Mouse (Mus musculus): Measurements from ENCODE around the gene Gapvd1. TPM values are rescaled to one million over a fixed set of nuclear protein-coding genes. Genes with fewer than 3 reads are reported as not detected.
"Not testable (repeated sequence)": the region's sequence is repeated elsewhere in the genome, so short reads cannot be mapped to it uniquely, and the experiment has no call there.

Gene Gapvd1
- polyA plus RNA-seq, 1 experiment from 2014 or later: 60.7 TPM

DNA sequence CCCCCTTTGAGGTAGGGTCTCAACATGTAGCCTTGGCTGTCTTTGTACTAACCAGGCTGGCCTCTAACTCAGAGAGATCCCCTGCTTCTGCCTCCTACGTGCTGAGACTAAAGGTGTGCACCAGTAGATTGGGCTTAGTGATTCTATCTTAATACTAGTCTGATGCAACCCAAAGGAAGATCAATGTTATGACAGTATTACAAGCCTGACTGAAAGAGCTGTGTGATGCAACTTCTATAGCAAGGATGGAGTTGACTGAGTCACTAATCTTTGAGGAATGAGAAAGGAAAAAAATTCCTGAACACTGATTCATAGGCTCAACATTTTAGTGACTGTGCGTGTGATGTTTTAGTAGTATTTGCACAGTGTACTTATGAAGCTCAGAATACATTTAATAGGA, 15.0 kb upstream of the Gapvd1 start:
- no peak for ATAC-seq (replicated peaks; ENCODE audit: insufficient number of reproducible peaks, insufficient read depth, low FRiP score, low read depth)
- H3K9ac ChIP-seq: no peak overlapping the region
- H3K36me3 ChIP-seq: peaks cover 17% of the 10 kb centered on the region
- H3K27me3 ChIP-seq: no peaks in the 10 kb centered on the region
- no peaks in the 10 kb centered on the region for H3K9me3 ChIP-seq (replicated peaks)
- peaks cover 27% of the 10 kb centered on the region for H3K4me1 ChIP-seq (replicated peaks)
- H3K27ac ChIP-seq: no peak overlapping the region
- H3K4me3 ChIP-seq: peak overlapping the region; percentile 85
- WGBS: 84% methylated on average over 2 of the region's 2 CpGs
- H3K4me2 ChIP-seq: no peak overlapping the region

DNA sequence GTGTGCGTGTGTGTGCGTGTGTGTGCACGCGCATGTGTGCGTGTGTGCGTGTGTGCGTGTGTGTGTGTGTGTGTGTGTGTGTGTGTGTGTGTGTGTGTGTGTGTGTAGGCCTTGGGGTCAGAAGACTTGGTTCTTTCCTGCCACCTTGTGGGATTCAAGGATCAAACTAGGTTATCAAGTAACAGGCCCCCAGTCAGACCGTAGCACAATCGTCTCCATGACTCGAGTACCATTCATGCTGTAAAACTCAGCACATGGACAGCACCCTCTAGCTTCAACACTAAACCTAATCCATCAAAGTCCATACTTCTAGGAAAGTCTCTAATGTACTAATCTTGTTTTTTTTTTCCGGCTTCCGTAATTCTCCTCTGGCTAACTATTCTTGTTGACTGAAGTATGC, 9.8 kb upstream of the Gapvd1 start:
- Histone ChIP-seq H3K4me1 (replicated peaks) (no peaks in the 10 kb centered on the region), H3K4me2 (no peak overlapping the region), H3K27me3 (no peaks in the 10 kb centered on the region), H3K9ac (no peak overlapping the region), H3K9me3 (replicated peaks) (no peaks in the 10 kb centered on the region), H3K27ac (no peak overlapping the region), H3K4me3 (no peak overlapping the region), H3K36me3 (no peaks in the 10 kb centered on the region)
- 72% methylated on average over 12 of the region's 12 CpGs for WGBS
- no peak for ATAC-seq (replicated peaks; ENCODE audit: insufficient number of reproducible peaks, insufficient read depth, low FRiP score, low read depth)

DNA sequence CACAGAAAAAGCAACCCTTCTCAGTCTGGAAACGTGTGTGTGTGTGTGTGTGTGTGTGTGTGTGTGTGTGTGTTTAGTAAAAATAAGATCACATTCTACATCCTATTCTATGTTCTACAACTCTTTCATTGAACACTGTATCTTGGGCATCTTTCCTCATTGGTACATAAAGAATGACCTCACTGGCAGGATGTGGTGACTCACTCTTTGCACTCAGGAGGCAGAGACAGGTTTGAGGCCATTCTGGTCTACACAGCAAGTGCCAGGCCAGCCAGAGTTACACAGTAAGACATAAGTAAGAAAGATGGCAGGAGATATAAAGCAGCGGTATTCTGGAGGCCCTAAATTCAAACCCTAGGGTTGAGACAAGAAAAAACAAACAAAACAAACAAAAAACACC, 7.8 kb upstream of the Gapvd1 start:
- Histone ChIP-seq H3K27me3 (no peaks in the 10 kb centered on the region), H3K9me3 (replicated peaks) (no peaks in the 10 kb centered on the region), H3K9ac (no peak overlapping the region), H3K4me1 (replicated peaks) (no peaks in the 10 kb centered on the region), H3K4me2 (no peak overlapping the region), H3K36me3 (no peaks in the 10 kb centered on the region), H3K4me3 (no peak overlapping the region), H3K27ac (no peak overlapping the region)
- ATAC-seq (replicated peaks; ENCODE audit: insufficient number of reproducible peaks, insufficient read depth, low FRiP score, low read depth): no peak
- WGBS: 47% methylated on average over 2 of the region's 2 CpGs

DNA sequence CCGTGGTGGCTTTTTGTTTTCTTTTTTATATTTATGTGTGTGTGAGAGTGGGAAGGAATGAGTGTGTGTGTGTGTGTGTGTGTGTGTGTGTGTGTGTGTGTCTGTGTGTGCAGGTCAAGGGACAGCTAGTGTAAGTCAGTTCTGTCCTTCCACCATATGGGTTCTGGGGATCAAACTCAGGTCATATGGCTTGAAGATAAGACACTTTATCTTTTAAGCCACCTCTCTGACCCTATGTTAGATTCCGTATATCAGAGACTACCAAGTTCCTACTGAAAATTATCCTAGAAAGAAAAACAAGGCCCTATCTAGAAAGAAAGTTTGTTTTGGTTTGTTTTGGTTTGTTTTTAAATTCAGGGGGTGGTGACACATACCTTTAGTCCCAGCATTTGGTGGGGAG, 7.1 kb upstream of the Gapvd1 start:
- no peak overlapping the region for H3K4me2 ChIP-seq
- 55% methylated on average over 2 of the region's 2 CpGs for WGBS
- H3K9ac ChIP-seq: no peak overlapping the region
- no peaks in the 10 kb centered on the region for H3K36me3 ChIP-seq
- no peak overlapping the region for H3K27ac ChIP-seq
- H3K9me3 ChIP-seq (replicated peaks): no peaks in the 10 kb centered on the region
- H3K4me1 ChIP-seq (replicated peaks): no peaks in the 10 kb centered on the region
- ATAC-seq (replicated peaks; ENCODE audit: insufficient number of reproducible peaks, insufficient read depth, low FRiP score, low read depth): no peak
- no peak overlapping the region for H3K4me3 ChIP-seq
- H3K27me3 ChIP-seq: no peaks in the 10 kb centered on the region

DNA sequence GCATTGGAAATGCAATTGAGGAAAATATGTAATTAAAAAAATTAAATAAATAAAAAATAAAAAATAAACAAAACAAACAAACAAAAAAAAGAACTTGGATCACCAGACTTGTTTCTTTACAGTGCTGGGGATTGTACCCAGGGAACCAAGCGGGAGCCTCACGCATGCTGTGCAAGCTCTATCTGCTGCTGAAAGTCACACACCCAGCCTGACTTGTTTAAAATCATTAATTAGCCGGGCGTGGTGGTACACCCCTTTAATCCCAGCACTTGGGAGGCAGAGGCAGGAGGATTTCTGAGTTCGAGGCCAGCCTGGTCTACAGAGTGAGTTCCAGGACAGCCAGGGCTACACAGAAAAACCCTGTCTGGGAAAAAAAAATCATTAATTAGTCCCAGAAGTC, 6.2 kb upstream of the Gapvd1 start:
- H3K4me1 ChIP-seq (replicated peaks); H3K4me3 ChIP-seq; H3K27ac ChIP-seq; H3K27me3 ChIP-seq; ATAC-seq (replicated peaks; ENCODE audit: insufficient number of reproducible peaks, insufficient read depth, low FRiP score, low read depth); H3K36me3 ChIP-seq; H3K9ac ChIP-seq; H3K4me2 ChIP-seq; H3K9me3 ChIP-seq (replicated peaks): not testable (repeated sequence)
- 86% methylated on average over 5 of the region's 5 CpGs for WGBS

DNA sequence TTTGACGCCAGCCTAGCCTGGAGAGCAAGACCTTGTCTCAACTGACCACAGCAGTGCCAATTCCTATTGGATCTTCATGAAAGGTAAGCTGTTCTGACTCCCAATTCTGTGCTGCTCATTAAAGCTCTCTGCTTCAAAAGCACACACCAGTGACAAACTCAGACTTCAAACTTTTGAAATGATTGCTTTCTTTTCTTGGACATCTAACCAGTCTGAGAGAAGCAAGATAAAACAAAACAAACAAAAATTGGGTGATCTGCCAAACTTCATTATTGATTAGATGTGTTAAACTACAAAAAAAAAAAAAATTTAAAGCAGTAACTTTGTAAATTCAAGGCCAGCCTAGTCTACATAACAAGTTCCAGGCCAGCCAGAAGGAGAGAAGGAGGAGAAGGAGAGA, 2.3 kb upstream of the Gapvd1 start:
- Histone ChIP-seq H3K9ac (no peak overlapping the region), H3K9me3 (replicated peaks) (no peaks in the 10 kb centered on the region), H3K27ac (no peak overlapping the region), H3K4me1 (replicated peaks) (peaks cover 10% of the 10 kb centered on the region), H3K36me3 (no peaks in the 10 kb centered on the region), H3K4me2 (no peak overlapping the region), H3K4me3 (no peak overlapping the region), H3K27me3 (no peaks in the 10 kb centered on the region)
- no peak for ATAC-seq (replicated peaks; ENCODE audit: insufficient number of reproducible peaks, insufficient read depth, low FRiP score, low read depth)
- WGBS: 61% methylated on average over 1 of the region's 1 CpGs

DNA sequence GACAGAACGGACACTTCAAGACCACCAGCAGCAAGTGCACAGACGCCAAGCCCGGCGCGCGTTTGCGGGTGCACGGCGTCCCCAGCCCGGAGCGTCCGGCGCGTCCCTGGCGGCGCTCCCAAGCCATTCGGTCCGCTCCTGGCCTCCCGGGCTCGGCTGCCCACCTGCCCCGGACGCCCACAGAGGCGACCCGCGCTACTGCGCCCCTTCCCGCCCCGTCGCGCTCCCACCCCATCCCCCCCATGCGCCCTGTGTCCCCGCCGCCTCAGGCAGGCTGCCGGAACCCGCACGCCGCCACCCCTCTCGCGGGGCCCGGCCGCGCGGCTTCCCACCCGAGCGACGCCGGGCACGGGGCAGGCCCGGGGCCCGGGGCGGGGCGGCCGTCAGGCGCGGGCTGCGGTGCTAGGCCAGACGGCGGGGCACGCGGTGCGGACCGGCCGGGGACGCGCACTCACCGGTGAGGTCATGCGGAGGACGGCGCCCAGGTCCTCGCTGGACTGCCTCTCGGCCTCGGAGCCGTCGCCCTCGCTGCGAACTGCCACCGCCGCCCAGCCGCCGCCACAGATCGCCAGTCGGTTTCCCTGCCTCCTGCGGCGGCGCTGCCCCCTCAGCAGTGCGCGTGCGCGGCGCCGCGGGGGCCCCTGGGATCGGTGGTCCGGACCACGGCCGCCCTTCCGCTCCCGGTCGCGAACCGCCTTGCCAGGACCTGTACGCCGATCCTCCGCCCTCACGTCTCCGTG, 1.1 kb downstream of the Gapvd1 start:
- under 1% methylated on average over 100 of the region's 106 CpGs for WGBS
- no peaks in the 10 kb centered on the region for H3K9me3 ChIP-seq (replicated peaks)
- peak; percentile 96 for ATAC-seq (replicated peaks; ENCODE audit: insufficient number of reproducible peaks, insufficient read depth, low FRiP score, low read depth)

DNA sequence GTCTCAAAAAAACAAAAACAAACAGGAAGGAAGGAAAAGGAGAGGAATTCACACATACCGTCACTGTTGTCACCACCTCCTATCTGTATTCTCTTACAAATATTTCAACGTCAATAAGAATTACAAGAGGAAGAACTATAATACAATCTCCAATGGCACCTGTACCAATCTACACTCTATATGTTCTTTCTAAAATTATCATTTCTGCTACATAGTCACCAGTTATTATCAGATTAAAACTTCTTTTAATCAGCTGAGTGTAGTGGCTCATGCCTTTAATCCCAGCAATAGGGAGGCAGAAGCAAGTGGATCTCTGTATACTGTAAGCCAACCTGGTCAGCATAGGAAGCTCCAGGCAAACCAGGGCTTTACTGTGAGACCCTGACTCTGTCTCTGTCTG, 4.8 kb downstream of the Gapvd1 start:
- ATAC-seq (replicated peaks; ENCODE audit: insufficient number of reproducible peaks, insufficient read depth, low FRiP score, low read depth): no peak
- Histone ChIP-seq H3K9me3 (replicated peaks) (no peaks in the 10 kb centered on the region), H3K9ac (no peak overlapping the region), H3K27me3 (no peaks in the 10 kb centered on the region), H3K4me3 (no peak overlapping the region), H3K4me2 (no peak overlapping the region), H3K36me3 (no peaks in the 10 kb centered on the region), H3K27ac (no peak overlapping the region), H3K4me1 (replicated peaks) (peaks cover 13% of the 10 kb centered on the region)
- 50% methylated on average over 2 of the region's 2 CpGs for WGBS

More for the DNA sequence above, 1.1 kb downstream of the Gapvd1 start:
- Histone ChIP-seq H3K4me3 (peak overlapping the region; percentile 96), H3K4me1 (replicated peaks) (peaks cover 13% of the 10 kb centered on the region), H3K9ac (peak overlapping the region; percentile 91), H3K27me3 (no peaks in the 10 kb centered on the region), H3K27ac (peak overlapping the region; percentile 97), H3K36me3 (no peaks in the 10 kb centered on the region), H3K4me2 (peak overlapping the region; percentile 70)

DNA sequence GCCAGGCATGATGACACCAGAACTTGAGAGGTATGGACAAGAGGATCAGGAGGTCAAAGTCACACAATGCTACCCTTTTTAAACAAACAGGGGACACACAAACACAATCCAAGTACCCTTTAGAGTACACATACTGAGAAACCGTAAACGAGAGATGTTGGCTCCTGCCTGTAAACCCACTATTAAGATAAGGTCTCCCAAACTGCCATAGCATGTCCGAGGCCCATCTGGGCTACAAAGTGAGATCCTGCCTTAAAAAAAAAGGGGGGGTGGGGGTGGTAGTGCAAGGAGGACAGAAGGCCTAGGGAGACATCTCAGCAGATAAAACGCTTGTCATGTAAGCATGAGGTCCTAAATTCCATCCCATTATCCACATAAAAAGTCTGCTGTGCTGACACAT, 6.6 kb downstream of the Gapvd1 start:
- Histone ChIP-seq H3K4me1 (replicated peaks) (peaks cover 9% of the 10 kb centered on the region), H3K27ac (no peak overlapping the region), H3K9ac (no peak overlapping the region), H3K9me3 (replicated peaks) (no peaks in the 10 kb centered on the region), H3K36me3 (peaks cover 3% of the 10 kb centered on the region; the same call in 1 of the 2 replicates), H3K4me2 (no peak overlapping the region), H3K4me3 (no peak overlapping the region), H3K27me3 (no peaks in the 10 kb centered on the region)
- 76% methylated on average over 4 of the region's 4 CpGs for WGBS
- ATAC-seq (replicated peaks; ENCODE audit: insufficient number of reproducible peaks, insufficient read depth, low FRiP score, low read depth): no peak

DNA sequence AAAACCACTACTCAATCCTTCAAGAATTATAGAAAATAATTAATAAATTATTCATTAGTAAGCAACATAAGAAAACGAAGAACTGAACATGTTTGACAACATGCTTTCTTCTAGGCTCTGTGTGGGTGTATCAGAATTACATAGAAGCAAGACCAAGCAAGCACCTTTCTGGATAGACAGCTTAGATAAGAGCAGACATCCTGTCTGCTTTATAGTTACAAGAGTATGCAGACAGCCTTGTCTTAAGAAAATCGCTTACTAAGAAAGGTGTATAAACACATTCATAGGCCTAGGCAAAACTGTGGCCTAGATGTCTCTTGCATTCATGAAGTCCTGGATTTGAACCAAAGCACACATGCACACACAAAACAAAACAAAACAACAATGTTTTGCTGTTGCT, 9.4 kb downstream of the Gapvd1 start:
- Histone ChIP-seq H3K4me1 (replicated peaks) (peaks cover 8% of the 10 kb centered on the region), H3K36me3 (peaks cover 3% of the 10 kb centered on the region; the same call in 1 of the 2 replicates), H3K27me3 (no peaks in the 10 kb centered on the region), H3K9ac (no peak overlapping the region), H3K4me3 (no peak overlapping the region), H3K27ac (no peak overlapping the region), H3K4me2 (no peak overlapping the region), H3K9me3 (replicated peaks) (no peaks in the 10 kb centered on the region)
- WGBS: 77% methylated on average over 2 of the region's 2 CpGs
- ATAC-seq (replicated peaks; ENCODE audit: insufficient number of reproducible peaks, insufficient read depth, low FRiP score, low read depth): no peak

DNA sequence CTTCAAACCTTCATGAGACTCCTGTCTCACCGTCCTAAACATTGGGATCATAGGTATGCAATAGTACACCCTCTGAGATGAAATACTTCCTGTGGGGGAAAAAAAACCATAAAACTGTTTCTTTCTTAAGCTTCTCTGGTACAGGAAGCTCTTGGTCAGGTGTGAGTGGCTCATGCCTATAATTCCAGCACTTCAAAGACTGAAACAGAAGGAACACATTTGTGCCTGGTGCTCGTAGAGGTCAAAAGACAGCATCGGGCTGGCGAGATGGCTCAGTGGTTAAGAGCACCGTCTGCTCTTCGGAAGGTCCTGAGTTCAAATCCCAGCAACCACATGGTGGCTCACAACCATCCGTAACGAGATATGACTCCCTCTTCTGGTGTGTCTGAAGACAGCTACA, 10.6 kb downstream of the Gapvd1 start:
- H3K27ac ChIP-seq: no peak overlapping the region
- H3K9ac ChIP-seq: no peak overlapping the region
- peaks cover 3% of the 10 kb centered on the region; the same call in 1 of the 2 replicates for H3K36me3 ChIP-seq
- no peaks in the 10 kb centered on the region for H3K27me3 ChIP-seq
- peaks cover 8% of the 10 kb centered on the region for H3K4me1 ChIP-seq (replicated peaks)
- no peak overlapping the region for H3K4me3 ChIP-seq
- ATAC-seq (replicated peaks; ENCODE audit: insufficient number of reproducible peaks, insufficient read depth, low FRiP score, low read depth): no peak
- H3K4me2 ChIP-seq: no peak overlapping the region
- no peaks in the 10 kb centered on the region for H3K9me3 ChIP-seq (replicated peaks)
- WGBS: 91% methylated on average over 8 of the region's 8 CpGs

DNA sequence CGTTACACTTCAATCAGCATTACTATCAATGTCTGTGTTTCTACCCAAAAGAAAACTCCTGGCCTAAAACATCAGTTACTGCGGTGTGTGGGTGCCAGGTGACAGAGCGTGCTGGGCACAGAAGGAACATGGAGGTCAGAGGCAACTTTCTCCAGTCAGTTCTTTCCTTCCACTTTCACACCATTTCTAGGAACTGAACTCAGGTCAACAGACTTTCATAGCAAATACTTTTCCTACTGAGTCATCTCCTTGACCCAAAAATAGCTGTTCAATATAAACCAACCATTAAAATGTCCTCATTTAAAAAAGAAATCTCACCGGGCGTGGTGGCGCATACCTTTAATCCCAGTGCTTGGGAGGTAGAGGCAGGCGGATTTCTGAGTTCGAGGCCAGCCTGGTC, 12.4 kb downstream of the Gapvd1 start:
- ATAC-seq (replicated peaks; ENCODE audit: insufficient number of reproducible peaks, insufficient read depth, low FRiP score, low read depth): no peak
- H3K27me3 ChIP-seq: no peaks in the 10 kb centered on the region
- no peak overlapping the region for H3K9ac ChIP-seq
- WGBS: 86% methylated on average over 8 of the region's 8 CpGs
- H3K9me3 ChIP-seq (replicated peaks): no peaks in the 10 kb centered on the region
- no peak overlapping the region for H3K27ac ChIP-seq
- H3K4me2 ChIP-seq: no peak overlapping the region
- peaks cover 8% of the 10 kb centered on the region for H3K4me1 ChIP-seq (replicated peaks)
- H3K4me3 ChIP-seq: no peak overlapping the region
- peaks cover 3% of the 10 kb centered on the region; the same call in 1 of the 2 replicates for H3K36me3 ChIP-seq

Data from heart, embryonic 15.5 days (tissue).